Mouse (Mus musculus): ENCODE measurements around the gene Nkx1-2. TPM values are rescaled to one million over a fixed set of nuclear protein-coding genes. Genes with fewer than 3 reads are reported as not detected.

The Nkx1-2 gene
- total and polyA plus RNA-seq, 3 experiments = 0.04 TPM; not detected in 2

- Histone ChIP-seq H3K4me2 (ENCODE audit: insufficient read depth, low read depth, poor library complexity, severe bottlenecking) (0 out of 2 replicates have a peak overlapping the region, but pooled peaks have one; percentile 80), H3K4me3 (replicated peaks in 1 of 3; ENCODE audit: low read depth in 2 of 3, low read length in 2 of 3, poor library complexity in 1 of 3) (no peak overlapping the region), H3K9me3 (replicated peaks; ENCODE audit: low read length) (no peaks in the 10 kb centered on the region), H3K27ac (ENCODE audit: insufficient read depth, low read depth) (no peak overlapping the region), H3K36me3 (replicated peaks in 1 of 2; ENCODE audit: control insufficient read depth in 1 of 2, insufficient read depth in 1 of 2, low read length in 1 of 2) (no peaks in the 10 kb centered on the region), H3K4me1 (ENCODE audit: control insufficient read depth in 1 of 2, insufficient read depth in 2 of 2) (peaks cover 3 to 34% of the 10 kb centered on the region in 2 experiments; a peak in 3 of 4 replicates), H3K27me3 (replicated peaks) (peaks cover 27% of the 10 kb centered on the region), H3K79me2 (replicated peaks; ENCODE audit: control insufficient read depth, extremely low read depth, insufficient read depth, poor library complexity, severe bottlenecking) (peaks cover 21% of the 10 kb centered on the region), H3K9ac (ENCODE audit: insufficient read depth, low read depth) (no peak overlapping the region; the same call in 1 of the 2 replicates)
- dilution Hi-C loops (cut with MboI; ENCODE audit: extremely low pct_ligation_motif_present, extremely low pct_unique_long_range_greater_than_20kb, low sequenced_read_pairs) (no loop called here), in situ Hi-C loops (cut with MboI; ENCODE audit: low pct_ligation_motif_present, low pct_unique_long_range_greater_than_20kb, low sequenced_read_pairs) (no loop called here)
- DNase-seq (ENCODE audit: extremely low read depth) = no peak
- TF ChIP-seq UBTF (IDR thresholded peaks at IDR 0.05; ENCODE audit: low read depth, low read length) (no peak), CHD1 (IDR thresholded peaks at IDR 0.05; ENCODE audit: low read depth, low read length) (no peak), MAZ (IDR thresholded peaks at IDR 0.05; ENCODE audit: low read depth, low read length) (no peak), POLR2AphosphoS2 (IDR thresholded peaks at IDR 0.05; ENCODE audit: low read depth, low read length) (no peak), IRF4 (IDR thresholded peaks at IDR 0.05; ENCODE audit: low read depth, low read length) (no peak), CHD2 (IDR thresholded peaks at IDR 0.05; ENCODE audit: low read length) (no peak), POLR2A (IDR thresholded peaks at IDR 0.05; ENCODE audit: low read depth, low read length) (no peak)
These were observed 22.5 kb downstream of the Nkx1-2 start for GRCm38 (mm10) chr7:132576891-132577290.

GRCm38 (mm10) chr7:132576116-132576650, 23.3 kb downstream of the Nkx1-2 start, which contains the start of gene Oat:
Oat (minus strand) TSS chr7:132576398.
- DNase-seq (ENCODE audit: extremely low read depth) = peak; percentile 97
- in situ Hi-C loops (cut with MboI; ENCODE audit: low pct_ligation_motif_present, low pct_unique_long_range_greater_than_20kb, low sequenced_read_pairs) = no loop called here
- peak; percentile 84 for TF ChIP-seq TCF12 (IDR thresholded peaks at IDR 0.05; ENCODE audit: low read depth, low read length)
- TF ChIP-seq SIN3A (IDR thresholded peaks at IDR 0.05; ENCODE audit: low read length) = peak; percentile 81
- TF ChIP-seq MXI1 (IDR thresholded peaks at IDR 0.05; ENCODE audit: low read depth, low read length) = peak; percentile 56; the same call in 1 of the 2 replicates
- TF ChIP-seq JUND (conservative IDR thresholded peaks at IDR 0.05; ENCODE audit: low read depth, low read length) = no peak
- TF ChIP-seq GABPA (IDR thresholded peaks at IDR 0.05; ENCODE audit: insufficient replicate concordance, low read depth, low read length) = no peak
- peak; percentile 99 for TF ChIP-seq NELFE (IDR thresholded peaks at IDR 0.05; ENCODE audit: low read depth, low read length)
- TF ChIP-seq PAX5 (IDR thresholded peaks at IDR 0.05; ENCODE audit: low read length) = no peak
- peak; percentile 25 for TF ChIP-seq CHD2 (IDR thresholded peaks at IDR 0.05; ENCODE audit: low read length)
- TF ChIP-seq RCOR1 (conservative IDR thresholded peaks at IDR 0.05; ENCODE audit: low read depth, low read length) = no peak
- no peak for TF ChIP-seq USF1 (IDR thresholded peaks at IDR 0.05; ENCODE audit: low read depth, low read length)
- TF ChIP-seq MAX (IDR thresholded peaks at IDR 0.05; ENCODE audit: low read length) = peak; percentile 58; the same call in 1 of the 2 replicates
- TF ChIP-seq POLR2AphosphoS2 (IDR thresholded peaks at IDR 0.05; ENCODE audit: low read depth, low read length) = peak; percentile 94
- TF ChIP-seq UBTF (IDR thresholded peaks at IDR 0.05; ENCODE audit: low read depth, low read length) = peak; percentile 61; the same call in 1 of the 2 replicates
- no peak for TF ChIP-seq ELF1 (IDR thresholded peaks at IDR 0.05; ENCODE audit: low read depth, low read length)
- no peak for TF ChIP-seq JUN (IDR thresholded peaks at IDR 0.05; ENCODE audit: insufficient read depth, low read depth, low read length)
- TF ChIP-seq POLR2A (IDR thresholded peaks at IDR 0.05; ENCODE audit: low read depth, low read length) = peak; percentile 100
- TF ChIP-seq USF2 (conservative IDR thresholded peaks at IDR 0.05; ENCODE audit: low read depth, low read length) = peak; percentile 12; the same call in 1 of the 2 replicates
- TF ChIP-seq ZC3H11A (IDR thresholded peaks at IDR 0.05; ENCODE audit: low read depth, low read length) = no peak
- no peak for TF ChIP-seq ZNF384 (IDR thresholded peaks at IDR 0.05; ENCODE audit: low read depth, low read length)
- TF ChIP-seq EP300 (IDR thresholded peaks at IDR 0.05; ENCODE audit: low read length) = no peak; the same call in 1 of the 2 replicates
- TF ChIP-seq MEF2A (IDR thresholded peaks at IDR 0.05; ENCODE audit: borderline replicate concordance, low read depth, low read length) = no peak
- no peak for TF ChIP-seq ZKSCAN1 (IDR thresholded peaks at IDR 0.05; ENCODE audit: borderline replicate concordance, low read depth, low read length)
- TF ChIP-seq KAT2A (IDR thresholded peaks at IDR 0.05; ENCODE audit: insufficient replicate concordance, low read length) = no peak
- no peak; the same call in 1 of the 2 replicates for TF ChIP-seq HCFC1 (IDR thresholded peaks at IDR 0.05; ENCODE audit: low read depth, low read length)
- TF ChIP-seq NRF1 (IDR thresholded peaks at IDR 0.05; ENCODE audit: low read depth, low read length) = peak; percentile 50
- peak; percentile 98 for TF ChIP-seq ZMIZ1 (IDR thresholded peaks at IDR 0.05; ENCODE audit: low read depth, low read length)
- TF ChIP-seq TBP (conservative IDR thresholded peaks at IDR 0.05; ENCODE audit: low read depth, low read length) = peak; percentile 93
- no peak; the same call in 1 of the 2 replicates for TF ChIP-seq BHLHE40 (IDR thresholded peaks at IDR 0.05; ENCODE audit: low read depth, low read length)
- no peak for TF ChIP-seq RAD21 (IDR thresholded peaks at IDR 0.05; ENCODE audit: low read depth, low read length)

More at GRCm38 (mm10) chr7:132576116-132576650, 23.3 kb downstream of the Nkx1-2 start, which contains the start of gene Oat:
- peaks cover 24% of the 10 kb centered on the region for H3K27me3 ChIP-seq (replicated peaks)
- peak within 1 kb of the TSS; percentile 80 for H3K27ac ChIP-seq (ENCODE audit: insufficient read depth, low read depth)
- peaks cover 3 to 41% of the 10 kb centered on the region in 2 experiments; a peak in 3 of 4 replicates for H3K4me1 ChIP-seq (ENCODE audit: control insufficient read depth in 1 of 2, insufficient read depth in 2 of 2)
- peak within 1 kb of the TSS; percentile 66 to 93 (median 71) for H3K4me3 ChIP-seq (replicated peaks in 1 of 3; ENCODE audit: low read depth in 2 of 3, low read length in 2 of 3, poor library complexity in 1 of 3)
- dilution Hi-C loops (cut with MboI; ENCODE audit: extremely low pct_ligation_motif_present, extremely low pct_unique_long_range_greater_than_20kb, low sequenced_read_pairs) = no loop called here
- no peaks in the 10 kb centered on the region for H3K9me3 ChIP-seq (replicated peaks; ENCODE audit: low read length)
- H3K9ac ChIP-seq (ENCODE audit: insufficient read depth, low read depth) = peak within 1 kb of the TSS; percentile 74
- H3K36me3 ChIP-seq (replicated peaks in 1 of 2; ENCODE audit: control insufficient read depth in 1 of 2, insufficient read depth in 1 of 2, low read length in 1 of 2) = no peaks in the 10 kb centered on the region
- peaks cover 24% of the 10 kb centered on the region for H3K79me2 ChIP-seq (replicated peaks; ENCODE audit: control insufficient read depth, extremely low read depth, insufficient read depth, poor library complexity, severe bottlenecking)
- H3K4me2 ChIP-seq (ENCODE audit: insufficient read depth, low read depth, poor library complexity, severe bottlenecking) = peak within 1 kb of the TSS; percentile 82
